Mouse (Mus musculus) megakaryocyte progenitor cell, adult 5-6 weeks (primary cell): ENCODE measurements around the gene Abi1. TPM values are rescaled to one million over a fixed set of nuclear protein-coding genes. Genes with fewer than 3 reads are reported as not detected.
"Not testable (repeated sequence)": the region's sequence is repeated elsewhere in the genome, so short reads cannot be mapped to it uniquely, and the experiment has no call there.

Source experiments
- ATAC-seq: replicated peaks from 2 replicates; pipeline ENCODE4 v1.8.0; 2016; ENCODE audit warnings: mild to moderate bottlenecking, moderate TSS enrichment, inconsistent platforms; ENCODE audit not compliant: poor library complexity
- total RNA-seq, 2 experiments: library from RNA; stranded (forward) in 1 of 2; stranded (reverse) in 1 of 2; fragments of 157-497, 149-512 nt in 1 of 2; fragments of 200-1000 nt in 1 of 2; gene quantifications; 2 replicates each; pipeline versions ENCODE4 v1.2.3 to v1.2.4; 2015 to 2017

Gene Abi1
- total RNA-seq (2015) = 82.2 and 84.2 TPM in 2 replicates
- 90.0 and 111 TPM in 2 replicates for total RNA-seq (2017)

GRCm38 (mm10) chr2:23040001-23040646 lies at the start of gene Abi1:
Gene Abi1, minus strand, starts transcription at chr2:23040241.
- peak; percentile 82 for ATAC-seq

DNA sequence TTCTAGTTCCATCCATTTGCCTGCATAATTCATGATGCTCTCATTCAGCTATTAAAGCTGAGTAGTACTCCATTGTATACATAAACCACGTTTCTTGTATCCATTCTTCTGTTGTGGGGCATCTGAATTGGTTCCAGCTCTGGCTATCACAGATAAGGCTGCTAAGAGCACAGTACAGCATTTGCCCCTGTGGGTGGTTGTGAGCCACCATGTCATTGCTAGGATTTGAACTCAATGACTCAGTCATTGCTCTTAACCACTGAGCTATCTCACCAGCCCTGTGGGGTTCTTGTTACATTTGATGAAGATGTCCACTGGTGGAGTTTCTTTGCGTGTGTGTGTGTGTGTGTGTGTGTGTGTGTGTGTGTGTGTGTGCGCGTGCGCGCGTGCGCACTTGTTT lies 44.5 kb upstream of the Abi1 start:
- peak; percentile 61 for ATAC-seq

DNA sequence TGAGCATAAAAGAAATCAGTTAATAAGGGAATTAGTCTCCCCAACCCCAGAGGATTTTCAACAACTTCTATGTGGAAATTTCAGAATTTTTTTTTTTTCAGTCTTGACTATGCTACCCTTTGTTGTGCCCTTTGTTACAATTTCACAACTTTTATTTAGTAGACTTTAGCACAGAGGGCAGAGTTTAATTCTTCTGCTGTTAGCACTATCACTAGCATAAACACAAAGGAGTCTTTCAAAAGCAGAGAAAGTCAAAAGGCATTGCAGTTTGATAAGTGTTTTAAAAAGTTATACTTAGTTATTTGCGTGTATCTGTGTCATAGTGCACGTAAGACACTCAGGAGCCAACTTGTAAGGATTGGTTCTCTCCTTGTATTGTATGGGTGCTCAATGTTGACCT lies 38.5 kb upstream of the Abi1 start:
- no peak for ATAC-seq

DNA sequence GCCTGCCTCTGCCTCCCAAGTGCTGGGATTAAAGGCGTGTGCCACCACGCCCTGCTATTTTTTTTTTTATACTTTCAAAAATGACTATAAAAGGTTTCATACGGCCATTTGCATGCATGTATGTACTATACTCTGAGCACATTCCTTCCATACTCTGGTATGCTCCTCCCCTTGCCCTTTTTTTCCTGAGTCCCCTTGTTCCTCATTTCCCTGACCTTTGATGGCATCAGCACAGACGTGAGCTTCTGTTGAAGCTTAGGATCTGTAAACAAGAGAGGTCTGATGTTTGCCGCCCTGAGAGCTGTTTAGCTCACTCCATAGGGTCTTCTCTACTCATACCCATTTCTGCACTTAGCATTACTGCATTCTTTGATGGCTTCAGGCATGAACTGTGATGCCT lies 37.7 kb upstream of the Abi1 start:
- no peak for ATAC-seq

DNA sequence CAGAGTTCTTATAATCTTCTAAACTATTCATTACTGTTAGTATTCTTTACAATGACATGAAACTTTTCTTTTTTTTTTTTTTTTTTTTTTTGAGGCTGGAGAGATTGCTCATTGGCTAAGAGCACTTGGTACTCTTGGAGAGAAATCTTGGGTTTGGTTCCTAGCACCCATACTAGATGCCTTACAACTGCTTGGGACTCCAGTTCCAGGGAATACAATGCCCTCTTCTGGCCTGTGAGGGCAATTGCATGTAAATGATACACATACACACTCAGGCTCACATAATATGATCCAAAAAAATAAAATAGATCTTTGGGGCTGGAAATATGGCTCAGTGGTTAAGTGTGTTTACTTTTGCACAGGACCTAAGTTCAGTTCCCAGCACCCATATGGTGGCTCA lies 36.7 kb upstream of the Abi1 start:
- ATAC-seq = 0 out of 2 replicates have a peak, but pooled peaks have one; percentile 29

DNA sequence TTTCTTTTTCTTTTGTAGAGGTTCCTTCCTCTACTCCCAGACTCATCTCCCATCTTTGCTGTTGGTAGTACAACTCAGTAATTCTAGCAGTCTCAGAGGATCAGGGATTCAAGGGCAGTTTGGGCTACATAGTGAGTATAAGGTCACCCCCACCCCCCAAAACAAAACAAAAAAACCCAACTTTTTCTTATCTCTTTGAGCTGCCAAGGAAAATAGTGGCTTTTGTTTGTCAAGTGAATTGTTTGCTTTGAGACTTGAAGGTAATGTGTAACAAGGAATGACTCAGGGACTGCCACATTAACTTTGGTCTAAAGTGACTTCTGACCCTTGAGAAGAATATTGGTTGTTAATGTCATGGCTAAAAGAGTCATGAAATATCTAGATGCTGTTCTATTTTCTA lies 35.8 kb upstream of the Abi1 start:
- no peak for ATAC-seq

DNA sequence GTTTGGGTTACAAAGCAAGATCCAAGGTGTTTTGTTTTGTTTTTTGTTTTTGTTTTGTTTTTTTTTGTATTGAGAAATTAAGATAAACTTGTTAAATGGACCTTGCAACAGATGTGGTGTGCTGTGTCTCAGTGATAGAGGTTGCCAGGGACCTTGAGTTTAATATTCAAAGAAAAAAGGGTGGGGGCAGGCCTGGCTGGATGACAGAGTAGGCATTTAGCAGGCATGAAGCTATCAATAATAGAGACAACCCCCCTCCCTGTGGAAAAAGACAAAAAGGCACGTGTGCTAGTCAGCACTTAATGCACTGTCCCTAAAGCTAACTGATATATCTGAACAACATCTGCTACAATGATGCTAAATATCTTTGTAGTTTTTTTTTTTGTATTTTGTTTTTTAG lies 31.4 kb upstream of the Abi1 start:
- no peak for ATAC-seq

DNA sequence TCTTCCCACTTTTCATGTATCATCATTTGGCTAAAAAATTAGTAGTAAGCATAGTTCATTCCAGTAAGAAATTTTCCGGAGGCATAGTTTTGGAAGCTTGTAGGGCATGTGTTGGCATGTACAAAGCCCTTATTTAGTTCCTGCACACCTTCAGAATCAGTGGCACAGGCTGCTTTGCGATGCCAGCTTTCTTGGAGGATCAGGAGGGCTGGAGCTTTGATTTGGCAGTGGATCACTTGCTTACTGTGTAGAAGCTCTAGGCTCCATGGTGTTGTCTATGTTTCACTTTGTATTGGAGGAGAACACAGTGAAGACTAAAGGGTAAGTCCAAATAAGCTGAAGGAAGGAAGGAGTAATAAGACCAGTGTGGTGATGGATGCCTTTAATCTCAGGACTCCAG lies 30.4 kb upstream of the Abi1 start:
- ATAC-seq = no peak

DNA sequence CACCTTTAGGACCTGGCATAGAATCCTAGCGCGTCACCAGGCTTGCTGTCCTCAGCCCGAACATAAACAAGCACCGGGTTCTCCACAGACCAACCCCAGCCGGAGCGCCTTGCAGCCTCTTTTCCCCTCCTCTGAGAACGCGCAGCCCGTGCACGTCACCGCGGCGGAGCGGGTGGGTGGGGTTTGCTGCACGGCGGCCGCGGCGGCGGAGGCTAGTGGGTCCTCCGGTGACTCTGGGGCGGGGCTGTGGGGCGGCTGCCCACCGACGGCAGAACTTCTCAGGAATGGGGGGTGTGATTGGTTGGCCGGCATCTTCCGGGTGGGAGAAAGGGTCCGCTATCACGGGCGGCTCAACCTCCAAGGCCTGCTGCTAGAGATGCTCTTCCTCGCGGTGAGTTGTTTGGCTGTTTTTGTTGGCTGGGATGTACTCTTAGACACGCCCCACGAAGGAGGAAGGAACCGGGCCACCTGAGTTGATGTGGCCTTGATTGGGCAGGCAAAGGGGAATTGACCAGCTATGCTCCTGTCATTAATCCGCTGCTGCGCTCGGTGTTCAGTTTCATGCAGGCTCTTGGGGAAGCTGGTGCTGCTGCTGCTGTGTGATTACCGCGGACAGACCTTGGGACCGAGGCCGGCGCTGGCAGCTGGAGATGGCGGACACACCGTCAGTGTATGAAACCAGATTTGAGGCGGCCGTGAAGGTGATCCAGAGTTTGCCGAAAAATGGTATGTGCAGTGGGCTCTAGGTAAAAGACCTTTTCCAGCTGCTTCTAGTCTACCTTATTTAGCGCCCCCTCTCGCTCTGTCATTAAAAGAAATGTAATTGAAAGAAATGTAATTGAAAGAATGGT lies 29.1 kb upstream of the Abi1 start:
- ATAC-seq = peak; percentile 75

GRCm38 (mm10) chr2:23068370-23068737 lies 28.3 kb upstream of the Abi1 start:
- peak; percentile 32 for ATAC-seq

GRCm38 (mm10) chr2:23067552-23068369 lies 27.7 kb upstream of the Abi1 start, which contains the start of gene Acbd5:
Gene Acbd5, plus strand, starts transcription at chr2:23068167.
- peak; percentile 83 for ATAC-seq

DNA sequence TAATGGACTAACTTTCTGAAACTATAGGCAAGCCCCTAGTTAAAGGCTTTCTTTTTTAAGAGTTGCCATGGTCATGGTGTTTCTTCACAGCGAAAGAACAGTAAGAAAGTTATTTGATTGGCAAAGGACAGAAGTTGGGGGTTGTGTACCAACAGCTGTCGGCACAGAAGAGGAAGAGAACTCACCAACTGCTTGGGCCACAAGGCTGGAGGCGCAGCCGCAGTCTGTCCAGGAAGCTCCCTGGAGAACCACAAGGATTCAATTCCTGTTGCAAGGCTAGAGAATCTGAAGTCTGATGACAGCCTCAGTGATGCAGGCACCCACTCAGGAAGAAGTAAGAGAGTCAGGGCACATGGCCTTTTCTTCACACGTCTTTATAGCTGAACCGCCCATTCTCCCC lies 12.5 kb upstream of the Abi1 start:
- peak; percentile 96 for ATAC-seq

GRCm38 (mm10) chr2:23051890-23052289 lies 11.8 kb upstream of the Abi1 start:
- no peak for ATAC-seq

DNA sequence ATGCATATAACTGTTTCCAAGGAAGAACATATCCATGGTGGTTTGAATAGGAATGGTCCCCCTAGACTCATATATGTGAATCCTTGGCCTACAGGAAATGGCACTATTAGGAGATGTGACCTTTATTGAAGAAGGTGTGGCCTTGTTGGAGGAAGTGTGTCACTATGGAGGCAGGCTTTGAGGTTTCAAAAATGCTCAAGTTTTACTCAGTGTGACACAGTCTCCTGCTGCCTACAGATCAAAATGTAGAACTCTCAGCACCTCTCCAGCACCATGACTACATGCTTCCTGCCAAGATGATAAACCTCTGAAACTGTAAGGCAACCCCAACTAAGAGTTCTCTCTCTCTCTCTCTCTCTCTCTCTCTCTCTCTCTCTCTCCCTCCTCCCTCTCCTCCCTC lies 8.0 kb upstream of the Abi1 start:
- no peak for ATAC-seq

- ATAC-seq = no peak
Measured at GRCm38 (mm10) chr2:23045703-23046102, 5.7 kb upstream of the Abi1 start.

- ATAC-seq = no peak
Measured at GRCm38 (mm10) chr2:23042189-23042588, 2.1 kb upstream of the Abi1 start.

GRCm38 (mm10) chr2:23041457-23041856 lies 1.4 kb upstream of the Abi1 start:
- peak; percentile 52 for ATAC-seq

- not testable (repeated sequence) for ATAC-seq
Measured at GRCm38 (mm10) chr2:23040690-23041089, 649 bp upstream of the Abi1 start.

DNA sequence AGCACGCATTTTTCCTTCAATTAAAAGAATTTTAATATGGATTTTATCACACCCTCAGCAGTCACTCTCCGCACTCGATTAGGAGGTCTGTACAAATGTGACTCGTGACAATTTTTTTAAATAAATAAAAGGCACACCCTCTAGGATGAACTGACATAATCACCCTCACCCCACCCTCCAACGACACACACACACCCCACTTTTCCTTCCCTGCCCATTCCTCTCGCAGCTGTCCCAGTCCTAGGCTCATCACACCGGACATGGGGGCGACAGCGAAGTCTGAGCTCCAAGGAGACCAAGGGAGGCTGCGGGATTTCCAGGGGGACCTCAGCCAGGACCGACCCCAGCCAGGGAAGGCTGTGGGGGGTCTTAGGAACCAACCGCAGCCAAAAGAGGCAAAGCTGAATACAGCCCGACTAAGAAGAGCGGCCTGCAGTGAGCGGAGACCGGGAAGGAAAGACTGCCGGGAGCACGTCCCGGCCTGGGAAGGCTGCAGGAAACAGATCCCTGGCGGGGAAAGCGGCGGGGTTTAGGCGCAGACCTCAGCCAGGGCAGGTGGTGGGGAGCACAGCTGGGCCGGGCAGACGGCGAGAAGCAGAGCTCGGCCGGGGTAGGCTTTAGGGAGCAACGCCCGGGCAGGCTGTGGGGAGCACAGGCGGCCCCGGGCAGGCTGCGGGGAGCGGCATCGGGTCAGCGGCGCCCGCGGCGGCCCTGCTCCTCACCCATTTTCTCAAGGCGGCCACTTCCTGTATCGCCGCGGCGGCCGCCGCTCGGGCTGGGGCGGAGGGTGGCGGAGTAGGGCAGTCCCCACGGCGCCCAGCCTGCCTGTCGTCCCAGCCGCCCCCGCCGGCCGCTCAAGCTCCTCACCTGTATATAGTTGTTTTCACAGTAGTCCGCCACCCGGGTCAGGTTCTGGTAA lies 700 bp downstream of the Abi1 start:
- ATAC-seq = peak; percentile 35

DNA sequence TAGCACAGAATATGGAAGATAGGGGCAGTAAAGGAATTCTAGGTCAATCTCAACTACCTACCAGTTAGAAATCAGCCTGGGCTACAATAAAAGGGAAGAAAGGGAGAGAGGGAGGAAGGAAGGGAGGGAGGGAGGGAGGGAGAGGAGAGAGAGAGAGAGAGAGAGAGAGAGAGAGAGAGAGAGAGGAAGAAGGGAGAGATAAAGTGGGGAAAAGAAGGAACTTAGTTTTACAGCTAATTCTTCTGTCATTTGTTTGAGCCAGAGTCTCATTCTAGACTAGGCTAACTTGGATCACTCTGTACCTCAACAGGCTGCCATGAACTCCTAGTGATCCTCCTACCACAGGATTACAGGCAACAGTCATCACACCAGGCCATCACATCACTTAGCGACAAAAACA lies 4.6 kb downstream of the Abi1 start:
- ATAC-seq = no peak
